Mouse (Mus musculus) splenic B cell, adult 2 months (primary cell): ENCODE results near the gene Mrpl33.
"Not testable (repeated sequence)": the region's sequence is repeated elsewhere in the genome, so short reads cannot be mapped to it uniquely, and the experiment has no call there.

Experiments
- DNase-seq: peaks from one replicate; pipeline ENCODE4 v3.0.0-alpha.2; 2011; ENCODE audit warnings: low read depth, low spot score
- H3K27me3 ChIP-seq: 2 replicates; pipeline ENCODE4 v1.6.1; 2012; ENCODE audit warnings: mild to moderate bottlenecking, low read length, moderate library complexity, mixed read lengths; ENCODE audit not compliant: control insufficient read depth, poor library complexity, insufficient read depth, severe bottlenecking
- H3K36me3 ChIP-seq: 2 replicates; pipeline ENCODE4 v1.6.1; 2012; ENCODE audit warnings: mild to moderate bottlenecking, low read length, moderate library complexity, mixed read lengths; ENCODE audit not compliant: control insufficient read depth, poor library complexity, insufficient read depth, severe bottlenecking

Gene Mrpl33

DNA sequence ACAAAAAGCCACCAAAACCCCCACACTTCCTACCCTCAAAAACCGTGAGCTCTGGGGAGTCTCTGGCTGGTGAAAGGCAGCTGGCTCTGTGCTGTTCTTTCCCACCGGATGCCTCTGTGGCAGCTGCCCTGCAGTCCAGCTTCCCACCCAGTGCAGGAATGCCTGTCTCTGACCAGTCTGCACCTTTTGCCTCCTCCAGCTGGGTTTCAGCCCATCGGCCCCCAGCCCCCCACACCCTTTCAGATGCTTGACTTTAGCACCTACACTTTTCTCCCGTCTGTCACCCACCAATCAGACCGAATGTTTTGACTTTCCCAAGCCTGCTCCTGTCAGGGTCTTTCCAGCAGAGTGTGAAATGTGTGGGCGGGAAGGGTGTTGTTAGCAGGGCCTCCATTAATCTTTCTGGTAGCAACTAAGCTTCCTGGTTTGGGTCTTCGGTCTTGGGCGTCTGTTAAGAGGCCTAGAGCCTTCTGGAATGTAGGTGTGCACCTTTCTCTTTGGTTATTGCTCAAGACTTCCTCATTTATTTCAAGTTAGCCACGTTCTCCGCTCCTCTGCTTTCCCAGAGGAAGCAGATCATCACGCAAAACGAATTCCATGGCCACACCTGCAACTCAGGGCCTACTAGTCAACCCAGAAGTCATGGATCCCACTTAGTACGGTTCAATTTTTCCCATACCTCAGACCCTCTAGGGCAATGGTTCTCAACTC lies 13.8 kb downstream of the Mrpl33 start:
- Histone ChIP-seq H3K36me3 (no peaks in the 10 kb centered on the region), H3K27me3 (no peaks in the 10 kb centered on the region)
- DNase-seq = no peak

DNA sequence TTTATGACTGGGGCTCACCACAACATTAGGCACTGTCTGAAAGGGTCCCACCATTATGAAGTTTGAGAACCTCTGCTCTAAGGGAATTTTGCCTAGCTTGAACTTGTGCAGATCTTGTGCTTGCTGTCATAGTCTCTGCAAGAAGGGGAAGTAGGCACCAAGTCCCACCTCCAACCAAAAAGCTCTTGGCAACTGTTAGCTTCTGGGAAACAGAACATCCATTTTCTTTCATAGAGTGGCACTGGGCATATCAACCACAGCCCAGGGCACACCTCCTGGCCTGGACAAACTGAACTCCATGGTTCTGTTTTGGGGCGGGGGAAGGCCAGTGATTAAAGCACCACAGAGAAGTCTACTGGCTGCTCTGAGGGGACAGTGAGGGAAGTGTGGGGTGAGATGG lies 14.5 kb downstream of the Mrpl33 start:
- H3K27me3 ChIP-seq = no peaks in the 10 kb centered on the region
- no peaks in the 10 kb centered on the region for H3K36me3 ChIP-seq
- DNase-seq = no peak

GRCm38 (mm10) chr5:31613852-31614286 lies 17.1 kb downstream of the Mrpl33 start:
- Histone ChIP-seq H3K36me3 (0 out of 2 replicates have a peak, but pooled peaks cover 2% of the 10 kb centered on the region), H3K27me3 (no peaks in the 10 kb centered on the region)
- DNase-seq = peak; percentile 89

DNA sequence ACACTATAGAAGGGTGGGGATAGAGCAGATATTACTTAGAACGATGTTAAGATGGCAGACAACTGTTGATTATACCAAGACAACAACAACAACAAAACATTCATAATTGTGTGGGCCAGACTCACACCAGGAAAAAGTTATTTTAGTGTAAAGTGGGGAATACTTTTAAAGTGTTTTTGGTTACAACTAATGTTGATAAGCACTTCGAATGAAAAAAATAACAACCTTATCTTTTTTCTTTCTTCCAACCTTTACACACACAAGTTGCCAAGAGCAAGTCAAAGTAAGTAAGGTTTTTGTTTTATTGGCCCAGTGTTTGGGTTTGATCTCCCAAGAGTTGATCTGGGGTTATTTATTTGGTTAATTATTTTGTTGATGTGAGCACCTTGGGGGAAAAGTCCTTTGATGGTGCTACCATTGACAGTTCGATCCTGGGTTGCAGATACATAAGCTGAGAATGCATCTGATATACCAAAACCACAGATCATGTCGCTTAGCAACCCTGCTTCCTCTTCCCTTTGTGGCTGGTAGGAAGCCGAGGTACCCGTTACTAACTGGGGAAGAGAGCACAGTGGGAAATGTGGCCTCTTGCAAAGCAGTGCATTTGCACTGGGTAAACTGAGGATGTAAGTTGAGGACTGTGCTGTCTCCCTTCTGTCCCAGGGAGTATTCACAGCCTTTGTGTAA lies 17.7 kb downstream of the Mrpl33 start:
- peak; percentile 41 for DNase-seq
- peaks cover 3% of the 10 kb centered on the region; the same call in 1 of the 2 replicates for H3K36me3 ChIP-seq
- no peaks in the 10 kb centered on the region for H3K27me3 ChIP-seq

DNA sequence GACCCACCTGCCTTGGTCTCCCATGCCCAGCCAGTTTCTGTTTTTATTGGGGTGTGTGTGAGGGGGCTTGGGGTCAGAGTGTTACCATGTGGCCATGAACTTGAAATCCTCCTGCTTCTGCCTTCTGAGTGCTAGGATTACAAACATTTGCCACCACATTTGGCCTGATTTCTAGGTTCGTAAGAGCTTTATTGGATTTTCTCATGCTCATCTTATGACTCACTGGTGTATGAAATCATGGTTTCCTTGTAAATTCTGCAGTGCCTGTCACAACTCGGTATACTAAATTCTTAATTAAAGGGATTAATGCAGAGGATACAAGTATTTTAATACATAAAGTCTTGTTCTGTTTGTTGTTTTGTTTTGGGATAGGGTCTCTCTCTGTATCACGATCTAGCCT lies 23.6 kb downstream of the Mrpl33 start:
- peaks cover 10% of the 10 kb centered on the region; the same call in 1 of the 2 replicates for H3K36me3 ChIP-seq
- no peak for DNase-seq
- H3K27me3 ChIP-seq = no peaks in the 10 kb centered on the region

DNA sequence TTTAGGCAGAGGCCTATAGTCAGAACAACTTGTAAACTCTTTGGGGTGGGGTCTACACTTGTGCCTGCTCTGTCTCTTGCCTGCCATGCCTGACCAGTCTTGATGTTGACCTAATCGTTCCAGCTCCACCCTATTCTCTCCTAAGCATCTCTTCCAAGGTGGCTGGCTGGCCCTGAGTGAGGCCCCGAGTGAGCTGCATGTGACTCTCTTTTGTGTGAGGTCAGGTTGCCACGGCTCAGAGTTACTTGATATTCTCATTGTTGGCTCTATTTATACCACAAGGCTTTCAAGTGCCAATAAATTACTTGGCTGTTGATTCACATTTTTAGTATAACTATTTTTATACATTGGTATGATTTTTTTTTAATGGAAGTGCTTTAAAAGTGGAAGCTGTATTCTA lies 30.4 kb downstream of the Mrpl33 start:
- H3K36me3 ChIP-seq = peaks cover 1% of the 10 kb centered on the region
- no peaks in the 10 kb centered on the region for H3K27me3 ChIP-seq
- no peak for DNase-seq

DNA sequence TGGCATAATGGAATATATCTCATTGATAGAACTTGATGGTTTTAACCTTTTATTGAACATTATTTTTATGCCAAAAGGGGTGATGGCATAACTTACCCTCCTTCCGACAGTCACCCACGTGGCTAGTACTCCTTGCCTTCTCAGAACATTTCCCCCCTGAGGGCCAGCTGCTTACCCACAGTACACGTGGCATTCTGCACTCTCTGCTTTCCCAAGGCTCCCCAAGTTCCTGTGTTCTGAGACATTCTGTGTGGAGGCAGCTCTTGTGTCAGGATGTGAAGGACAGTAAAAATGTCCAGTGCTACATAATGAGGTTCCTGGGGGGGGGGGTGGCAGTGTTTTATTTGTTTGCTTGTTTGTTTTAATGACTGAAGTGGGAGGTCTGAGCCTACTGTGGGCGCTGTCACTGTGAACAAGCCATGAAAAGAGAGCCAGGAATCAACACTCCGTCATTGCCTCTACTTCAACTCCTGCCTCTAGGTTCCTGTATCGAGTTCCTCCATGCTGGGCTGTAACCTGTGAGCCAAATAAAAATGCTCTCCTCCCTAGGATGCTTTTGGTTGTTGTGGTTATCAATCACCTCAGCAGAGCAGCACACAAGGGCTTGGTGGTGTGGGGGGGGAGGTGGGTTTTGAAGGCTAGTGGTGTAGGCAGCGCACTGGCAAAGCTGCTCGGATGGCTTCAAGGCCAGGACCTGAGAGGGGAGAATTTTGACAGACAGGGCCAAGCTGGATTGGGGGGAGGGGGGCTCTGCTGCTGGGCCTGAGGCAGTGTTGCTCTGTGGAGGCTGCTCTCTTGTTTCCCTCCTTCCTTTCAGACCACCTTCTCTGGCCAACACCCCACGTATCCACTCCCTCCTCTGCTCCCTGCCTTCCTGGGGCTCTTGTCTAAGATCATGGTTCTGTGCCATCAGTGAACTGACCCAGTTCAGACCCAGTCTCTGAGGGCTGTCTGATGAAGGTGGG lies 31.1 kb downstream of the Mrpl33 start:
- no peaks in the 10 kb centered on the region; the same call in 1 of the 2 replicates for H3K36me3 ChIP-seq
- no peaks in the 10 kb centered on the region for H3K27me3 ChIP-seq
- DNase-seq = no peak

DNA sequence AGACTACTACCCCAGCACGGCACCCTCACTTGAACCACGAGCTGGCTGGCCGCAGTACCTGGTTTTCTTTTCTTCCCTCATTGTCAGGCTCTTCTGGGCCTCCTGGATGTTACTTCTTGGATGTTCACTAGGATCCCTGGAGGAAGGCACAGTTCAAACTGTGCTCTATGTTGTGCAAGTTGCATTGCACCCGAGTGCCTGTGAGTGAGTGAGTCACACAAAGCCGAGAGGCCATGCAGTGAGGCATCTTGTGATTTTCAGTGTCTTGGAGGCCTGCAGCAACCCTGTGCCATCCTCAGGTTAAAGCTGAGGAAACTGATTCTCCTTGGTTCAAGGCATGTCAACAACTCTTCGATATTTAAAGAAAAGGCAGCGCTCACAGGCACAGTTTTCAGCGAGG lies 31.8 kb downstream of the Mrpl33 start:
- H3K36me3 ChIP-seq = no peaks in the 10 kb centered on the region; the same call in 1 of the 2 replicates
- no peak for DNase-seq
- no peaks in the 10 kb centered on the region for H3K27me3 ChIP-seq

DNA sequence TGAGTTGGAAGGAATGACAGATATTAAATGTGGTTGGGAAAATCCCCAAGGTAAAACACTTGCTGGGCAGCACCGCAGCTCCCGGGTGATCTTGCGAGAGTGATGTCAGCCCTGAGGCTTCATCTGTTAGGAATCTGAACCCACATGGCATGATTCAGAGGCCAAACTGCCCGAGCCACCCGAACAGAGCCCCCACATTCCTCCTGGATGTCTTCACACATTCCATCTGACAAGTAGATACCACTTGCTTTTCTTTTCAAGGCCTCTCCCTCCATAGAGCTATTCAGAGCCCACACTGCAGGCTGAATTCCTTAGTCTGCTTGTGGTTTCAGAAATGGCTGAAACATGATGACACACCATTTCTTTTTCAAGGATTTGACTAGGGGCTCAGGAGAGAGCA lies 33.3 kb downstream of the Mrpl33 start:
- Histone ChIP-seq H3K27me3 (no peaks in the 10 kb centered on the region), H3K36me3 (peaks cover 3% of the 10 kb centered on the region; the same call in 1 of the 2 replicates)
- no peak for DNase-seq

GRCm38 (mm10) chr5:31631169-31631568 lies 34.4 kb downstream of the Mrpl33 start:
- H3K27me3 ChIP-seq, H3K36me3 ChIP-seq, DNase-seq: not testable (repeated sequence)

GRCm38 (mm10) chr5:31634161-31634560 lies 37.4 kb downstream of the Mrpl33 start:
- no peak for DNase-seq
- H3K36me3 ChIP-seq = peaks cover 3% of the 10 kb centered on the region; the same call in 1 of the 2 replicates
- no peaks in the 10 kb centered on the region for H3K27me3 ChIP-seq

GRCm38 (mm10) chr5:31634679-31635078 lies 37.9 kb downstream of the Mrpl33 start:
- Histone ChIP-seq H3K36me3 (peaks cover 3% of the 10 kb centered on the region; the same call in 1 of the 2 replicates), H3K27me3 (no peaks in the 10 kb centered on the region)
- no peak for DNase-seq

DNA sequence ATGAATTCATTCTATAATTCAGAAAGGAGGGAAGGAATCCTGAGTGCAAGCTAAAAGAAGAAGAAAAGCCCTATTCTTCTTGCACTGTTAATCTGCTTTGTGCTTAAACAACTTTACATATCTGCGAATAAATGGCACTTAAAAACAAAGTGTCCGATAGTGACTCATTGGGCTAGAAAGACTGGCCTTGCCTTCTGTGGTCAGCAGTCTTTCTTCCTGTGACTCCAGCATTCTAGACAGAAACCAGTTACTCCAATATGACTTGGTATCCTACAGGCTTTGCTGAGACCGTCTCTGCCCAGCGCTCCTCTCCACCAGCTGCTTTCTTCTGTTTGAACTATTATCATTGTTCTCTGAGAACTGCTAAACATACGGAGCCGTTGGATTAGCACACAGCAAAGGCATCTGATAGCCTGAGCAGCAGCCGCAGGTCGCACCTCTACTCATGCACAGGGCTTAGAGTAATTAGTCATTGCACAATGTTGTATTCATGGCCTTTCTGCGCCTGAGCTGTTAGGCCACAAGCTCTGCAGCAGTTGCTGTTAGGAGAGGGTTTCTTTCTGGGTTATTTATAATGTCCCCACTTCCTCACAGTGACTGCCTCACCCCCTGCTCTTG lies 40.0 kb downstream of the Mrpl33 start:
- no peak for DNase-seq
- H3K27me3 ChIP-seq = no peaks in the 10 kb centered on the region

DNA sequence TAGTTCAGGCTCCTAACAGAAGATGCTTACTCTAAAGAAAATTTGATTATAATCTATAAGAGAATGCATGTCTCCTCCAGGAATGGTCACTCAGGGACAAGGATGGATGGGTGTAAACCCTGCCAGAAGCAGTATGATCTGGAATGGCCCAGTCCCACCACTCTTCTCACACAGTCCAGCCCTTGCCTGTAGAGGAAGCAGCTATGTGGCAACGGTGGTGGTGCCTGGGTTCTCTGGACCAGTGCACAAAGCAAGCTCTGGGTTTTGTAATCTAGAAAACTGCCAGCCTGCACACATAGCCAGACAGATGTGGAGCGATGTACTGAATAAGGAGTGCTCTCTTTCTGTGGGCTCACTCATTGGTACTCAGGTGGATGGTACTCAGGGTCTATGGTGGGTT lies 43.8 kb downstream of the Mrpl33 start:
- H3K27me3 ChIP-seq = no peaks in the 10 kb centered on the region
- no peak for DNase-seq
- H3K36me3 ChIP-seq = peaks cover 2% of the 10 kb centered on the region; the same call in 1 of the 2 replicates

More for the DNA sequence above, 40.0 kb downstream of the Mrpl33 start:
- peaks cover 3% of the 10 kb centered on the region; the same call in 1 of the 2 replicates for H3K36me3 ChIP-seq
